ENCODE assay signal across 25 mouse cellular contexts in the genomic region with DNA sequence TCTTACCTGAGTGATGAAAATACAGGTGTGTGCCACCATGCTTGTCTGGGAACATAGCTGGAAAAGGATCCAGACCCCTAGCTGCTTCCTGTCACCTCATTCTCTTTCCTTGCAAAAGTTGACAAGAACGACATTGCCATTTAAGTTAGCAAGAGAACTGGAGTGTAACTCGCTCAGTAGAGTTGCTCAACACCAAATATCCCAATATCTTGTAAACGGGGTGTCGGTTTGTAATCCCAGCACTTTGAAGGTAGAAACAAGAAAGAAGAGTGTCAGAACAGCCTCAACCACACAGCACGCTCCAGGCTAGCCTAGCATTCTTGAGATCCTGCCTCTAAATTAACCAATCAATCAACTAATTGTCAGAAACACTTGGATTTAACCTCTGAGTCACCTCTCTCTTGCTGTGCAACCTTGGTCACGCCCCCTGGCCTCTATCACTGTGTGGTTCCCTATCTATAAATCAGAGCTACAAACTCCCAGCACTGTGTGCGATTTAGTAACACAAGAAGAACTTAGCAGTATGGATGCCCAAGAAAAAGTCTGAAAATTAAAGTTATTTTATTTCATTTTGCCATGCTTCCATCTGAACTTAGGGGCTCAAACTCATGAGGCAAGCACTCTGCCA. TPM values are rescaled to one million over a fixed set of nuclear protein-coding genes. Genes with fewer than 3 reads are reported as not detected.
DNase-seq lines count a peak whose midpoint lies in the region; ATAC-seq and TF ChIP-seq lines count a peak whose summit lies in the region.
"Had no signal": no experiment of that assay in that cellular context is flagged by ENCODE, and none has a peak within 500 bp of the region (broad histone marks: within the 10 kb centered on the region; RNA-seq: fewer than 3 reads in every experiment).

No protein-coding gene starts in this region.

- no peak overlapping the region for H3K4me2 ChIP-seq in midbrain, embryonic 11.5 days
- no peak overlapping the region for H3K4me2 ChIP-seq in midbrain, postnatal 0 days (ENCODE audit: low read depth, low read length, poor library complexity, severe bottlenecking)
- no peak overlapping the region for H3K4me2 ChIP-seq in liver, postnatal 0 days (ENCODE audit: low read depth, low read length)
- H3K4me2 ChIP-seq: embryonic facial prominence, embryonic 12.5 days; heart, embryonic 12.5 days; hindbrain, embryonic 14.5 days; liver, embryonic 12.5 days; lung, embryonic 14.5 days; neural tube, embryonic 12.5 days had no signal

- H3K36me3 ChIP-seq in midbrain, embryonic 11.5 days (ENCODE audit: control insufficient read depth, insufficient read depth, low read length), result no peaks in the 10 kb centered on the region
- no peaks in the 10 kb centered on the region for H3K36me3 ChIP-seq in midbrain, postnatal 0 days (ENCODE audit: insufficient read depth, low read length)
- no peaks in the 10 kb centered on the region for H3K36me3 ChIP-seq in liver, postnatal 0 days (replicated peaks; ENCODE audit: insufficient read depth, low read length)
- no peaks in the 10 kb centered on the region for H3K36me3 ChIP-seq in hindbrain, embryonic 10.5 days
- H3K36me3 ChIP-seq: embryonic facial prominence, embryonic 12.5 days; heart, embryonic 12.5 days; liver, embryonic 12.5 days; midbrain, embryonic 10.5 days; neural tube, embryonic 12.5 days had no signal

- H3K9me3 ChIP-seq in midbrain, embryonic 11.5 days (ENCODE audit: control insufficient read depth, low read length), result no peaks in the 10 kb centered on the region
- H3K9me3 ChIP-seq in midbrain, postnatal 0 days (ENCODE audit: low read length), result peaks cover 2% of the 10 kb centered on the region; the same call in 1 of the 2 replicates
- no peaks in the 10 kb centered on the region for H3K9me3 ChIP-seq in liver, postnatal 0 days (ENCODE audit: low read length)
- 0 out of 2 replicates have a peak, but pooled peaks cover 7% of the 10 kb centered on the region for H3K9me3 ChIP-seq in hindbrain, embryonic 10.5 days
- H3K9me3 ChIP-seq: embryonic facial prominence, embryonic 12.5 days; liver, embryonic 12.5 days; midbrain, embryonic 10.5 days; neural tube, embryonic 12.5 days had no signal

- no peak for TF ChIP-seq CTCF in midbrain, postnatal 0 days (IDR thresholded peaks at IDR 0.05)
- TF ChIP-seq CTCF in liver, postnatal 0 days (IDR thresholded peaks at IDR 0.05; ENCODE audit: low read depth), result no peak

- H3K4me1 ChIP-seq in midbrain, embryonic 11.5 days (ENCODE audit: control insufficient read depth, insufficient read depth, low read length), result no peaks in the 10 kb centered on the region
- no peaks in the 10 kb centered on the region for H3K4me1 ChIP-seq in midbrain, postnatal 0 days (ENCODE audit: insufficient read depth, low read length)
- H3K4me1 ChIP-seq in liver, postnatal 0 days (ENCODE audit: insufficient read depth), result no peaks in the 10 kb centered on the region
- no peaks in the 10 kb centered on the region; the same call in 1 of the 2 replicates for H3K4me1 ChIP-seq in hindbrain, embryonic 10.5 days (replicated peaks)
- H3K4me1 ChIP-seq: embryonic facial prominence, embryonic 12.5 days; heart, embryonic 12.5 days; liver, embryonic 12.5 days; midbrain, embryonic 10.5 days; neural tube, embryonic 12.5 days had no signal

- H3K27me3 ChIP-seq in midbrain, embryonic 11.5 days (ENCODE audit: control insufficient read depth, insufficient read depth, low read length), result no peaks in the 10 kb centered on the region
- H3K27me3 ChIP-seq in midbrain, postnatal 0 days (ENCODE audit: insufficient read depth, low read length), result no peaks in the 10 kb centered on the region
- H3K27me3 ChIP-seq in liver, postnatal 0 days (ENCODE audit: insufficient read depth, low read length), result no peaks in the 10 kb centered on the region
- H3K27me3 ChIP-seq in hindbrain, embryonic 10.5 days (ENCODE audit: insufficient read depth, poor library complexity, severe bottlenecking), result no peaks in the 10 kb centered on the region
- H3K27me3 ChIP-seq: embryonic facial prominence, embryonic 12.5 days; heart, embryonic 12.5 days; neural tube, embryonic 12.5 days had no signal

- no peak for ATAC-seq in midbrain, embryonic 11.5 days (ENCODE audit: low FRiP score)
- no peak for ATAC-seq in midbrain, postnatal 0 days (ENCODE audit: low FRiP score)
- no peak for ATAC-seq in liver, postnatal 0 days
- ATAC-seq: forebrain, embryonic 16.5 days; liver, embryonic 12.5 days had no signal

- TF ChIP-seq EP300 in liver, postnatal 0 days (IDR thresholded peaks at IDR 0.05; ENCODE audit: low read depth), result no peak

- H3K9ac ChIP-seq in midbrain, embryonic 11.5 days (ENCODE audit: low read length), result no peak overlapping the region
- H3K9ac ChIP-seq in midbrain, postnatal 0 days (replicated peaks; ENCODE audit: low read length, poor library complexity, severe bottlenecking), result no peak overlapping the region
- no peak overlapping the region for H3K9ac ChIP-seq in liver, postnatal 0 days (replicated peaks)
- H3K9ac ChIP-seq: embryonic facial prominence, embryonic 12.5 days; heart, embryonic 12.5 days; hindbrain, embryonic 14.5 days; liver, embryonic 12.5 days; lung, embryonic 14.5 days; neural tube, embryonic 12.5 days had no signal

- 89% methylated on average over 7 of the region's 7 CpGs for WGBS in midbrain, embryonic 11.5 days
- 87% methylated on average over 7 of the region's 7 CpGs for whole genome bisulfite sequencing in midbrain, postnatal 0 days
- 65% methylated on average over 7 of the region's 7 CpGs for WGBS in liver, postnatal 0 days (ENCODE audit: insufficient replicate concordance)
- 74% methylated on average over 7 of the region's 7 CpGs for WGBS in hindbrain, embryonic 10.5 days

- DNase-seq in adrenal gland, adult (ENCODE audit: inconsistent age in 2 of 2, low spot score in 1 of 2), result peak; percentile 46 to 82
- DNase-seq in adrenal gland, postnatal 10 days, result no peak
- peak; percentile 44 for DNase-seq in midbrain, embryonic 11.5 days (ENCODE audit: low spot score, missing footprints)
- no peak for DNase-seq in midbrain, postnatal 0 days (ENCODE audit: low spot score)
- peak; percentile 68 for DNase-seq in gonadal fat pad, adult 2 months (ENCODE audit: low read depth)
- no peak for DNase-seq in liver, postnatal 0 days
- DNase-seq in hindbrain, embryonic 10.5 days (ENCODE audit: low spot score), result no peak
- no peak for DNase-seq in Muller cell, postnatal 12 days (ENCODE audit: inconsistent ontology term)
- DNase-seq: cerebellum, adult 11 months; cerebellum, postnatal 25 days; heart, postnatal 14 days; kidney, postnatal 4 days; layer of hippocampus, adult 9-11 months; lung, embryonic 14.5 days; lung, postnatal 36 days; thymus, postnatal 36 days had no signal

- no peak overlapping the region for H3K4me3 ChIP-seq in midbrain, embryonic 11.5 days (ENCODE audit: low read depth, low read length)
- no peak overlapping the region for H3K4me3 ChIP-seq in midbrain, postnatal 0 days (ENCODE audit: low read depth, low read length)
- no peak overlapping the region for H3K4me3 ChIP-seq in liver, postnatal 0 days (ENCODE audit: low read depth, low read length)
- H3K4me3 ChIP-seq in hindbrain, embryonic 10.5 days, result no peak overlapping the region
- H3K4me3 ChIP-seq: embryonic facial prominence, embryonic 12.5 days; erythroblast, embryonic 14.5 days; heart, embryonic 12.5 days; liver, embryonic 12.5 days; midbrain, embryonic 10.5 days; neural tube, embryonic 12.5 days had no signal

- no peak overlapping the region for H3K27ac ChIP-seq in midbrain, embryonic 11.5 days (ENCODE audit: low read depth, low read length)
- H3K27ac ChIP-seq in midbrain, postnatal 0 days (ENCODE audit: low read depth, low read length), result no peak overlapping the region
- no peak overlapping the region for H3K27ac ChIP-seq in liver, postnatal 0 days (ENCODE audit: low read depth)
- H3K27ac ChIP-seq in hindbrain, embryonic 10.5 days, result no peak overlapping the region
- H3K27ac ChIP-seq: embryonic facial prominence, embryonic 12.5 days; hindbrain, embryonic 14.5 days; liver, embryonic 12.5 days; midbrain, embryonic 10.5 days; neural tube, embryonic 12.5 days had no signal

RNA-seq across cellular contexts. Expression of gene Camk2g, which starts 18.0 kb away (rescaled TPM):
- 10 to 100 TPM; 35.1 to 57.4 TPM for total RNA-seq in adrenal gland, postnatal 10 days (2021)
- polyA plus RNA-seq in midbrain, embryonic 11.5 days (2014; fragmentation: Nextera tagmentation; extraction: Ambion mirVana), result 35.9 and 39.5 TPM in 2 replicates
- total RNA-seq in midbrain, postnatal 0 days (2014; rRNA removed), result 239 and 267 TPM in 2 replicates
- polyA plus RNA-seq in midbrain, postnatal 0 days (2015; fragmentation: Nextera tagmentation; extraction: Ambion mirVana), result 261 and 284 TPM in 2 replicates
- polyA plus RNA-seq in gonadal fat pad, adult 2 months (2012; rRNA removed), result 38.5 and 43.3 TPM in 2 replicates
- 6.6 and 7.2 TPM in 2 replicates for polyA plus RNA-seq in liver, postnatal 0 days (2015; fragmentation: Nextera tagmentation; extraction: Ambion mirVana)
- 38.2 and 48.8 TPM in 2 replicates for polyA plus RNA-seq in hindbrain, embryonic 10.5 days (2016; fragmentation: Nextera tagmentation; extraction: Ambion mirVana)

RNA-seq across cellular contexts. Expression of gene Plau, which starts 24.6 kb away (rescaled TPM):
- total RNA-seq in adrenal gland, postnatal 10 days (2021), result 10 to 100 TPM; 19.3 to 39.8 TPM
- 0.22 and 0.40 TPM in 2 replicates for polyA plus RNA-seq in midbrain, embryonic 11.5 days (2014; fragmentation: Nextera tagmentation; extraction: Ambion mirVana)
- 0.93 and 2.1 TPM in 2 replicates for total RNA-seq in midbrain, postnatal 0 days (2014; rRNA removed)
- 0.27 and 0.44 TPM in 2 replicates for polyA plus RNA-seq in midbrain, postnatal 0 days (2015; fragmentation: Nextera tagmentation; extraction: Ambion mirVana)
- polyA plus RNA-seq in gonadal fat pad, adult 2 months (2012; rRNA removed), result 25.6 and 29.9 TPM in 2 replicates
- polyA plus RNA-seq in liver, postnatal 0 days (2015; fragmentation: Nextera tagmentation; extraction: Ambion mirVana), result 0.83 and 0.84 TPM in 2 replicates
- polyA plus RNA-seq in hindbrain, embryonic 10.5 days (2016; fragmentation: Nextera tagmentation; extraction: Ambion mirVana), result 0.47 and 0.52 TPM in 2 replicates
- total RNA-seq: monocyte, adult 5-6 weeks had no signal
- polyA plus RNA-seq: erythroblast, embryonic 14.5 days had no signal

Comparison
In these comparisons a context has a peak if more than half of its experiments do, and no peak if none do; other contexts are left out.
1. DNase-seq: peak in adrenal gland, adult (2 of 2), midbrain, embryonic 11.5 days (single experiment) and gonadal fat pad, adult 2 months (single experiment); none in adrenal gland, postnatal 10 days (single experiment), midbrain, postnatal 0 days (single experiment), liver, postnatal 0 days (single experiment), hindbrain, embryonic 10.5 days (single experiment) and Muller cell, postnatal 12 days (single experiment).
2. RNA of gene Plau, which starts 24.6 kb away (polyA plus RNA-seq): 25.6 to 29.9 TPM in gonadal fat pad, adult 2 months; 0.83 to 0.84 TPM in liver, postnatal 0 days, 0.47 to 0.52 TPM in hindbrain, embryonic 10.5 days, 0.27 to 0.44 TPM in midbrain, postnatal 0 days and 0.22 to 0.40 TPM in midbrain, embryonic 11.5 days; every median in the first group is over 10 times any median in the second.